Mouse (Mus musculus) thymus, postnatal 36 days (tissue): ENCODE measurements around the gene Gm49395.

ENCODE experiments used
- DNase-seq, 2 experiments: peaks; one replicate each; pipeline ENCODE4 v3.0.0; 2022; ENCODE audit warnings: mixed read lengths in 2 of 2

Gm49395 gene

GRCm38 (mm10) chr13:114987161-114987560 is 114.6 kb downstream of the Gm49395 start:
- no peak for DNase-seq
